Mouse (Mus musculus): ENCODE data around the gene Rnf111.
"Not testable (repeated sequence)": the region's sequence is repeated elsewhere in the genome, so short reads cannot be mapped to it uniquely, and the experiment has no call there.

The Rnf111 gene

DNA sequence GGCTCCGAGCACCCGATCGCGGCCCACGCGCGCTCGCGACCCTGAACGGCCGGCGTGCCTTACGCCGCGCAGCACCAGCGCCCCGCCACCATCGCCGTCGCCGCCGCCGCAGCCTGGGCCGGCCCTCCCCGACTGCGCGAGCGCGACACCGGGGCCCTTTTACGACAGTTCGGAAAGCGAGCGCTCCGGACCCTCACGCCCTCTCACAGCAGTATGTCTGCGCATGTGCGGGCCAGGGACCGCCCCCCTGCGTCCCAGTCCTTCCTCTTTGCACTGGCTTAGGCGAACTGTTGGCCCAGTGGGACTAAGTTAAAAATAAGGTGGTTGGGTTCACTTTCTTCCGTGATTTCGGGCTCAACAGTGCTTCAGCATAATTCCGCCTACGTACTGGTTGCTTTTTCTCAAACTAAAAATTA is at the start of gene Rnf111:
Rnf111 (minus strand) TSS at position 100 of the 416 bp plus-strand sequence.
- DNase-seq: peak; percentile 94

DNA sequence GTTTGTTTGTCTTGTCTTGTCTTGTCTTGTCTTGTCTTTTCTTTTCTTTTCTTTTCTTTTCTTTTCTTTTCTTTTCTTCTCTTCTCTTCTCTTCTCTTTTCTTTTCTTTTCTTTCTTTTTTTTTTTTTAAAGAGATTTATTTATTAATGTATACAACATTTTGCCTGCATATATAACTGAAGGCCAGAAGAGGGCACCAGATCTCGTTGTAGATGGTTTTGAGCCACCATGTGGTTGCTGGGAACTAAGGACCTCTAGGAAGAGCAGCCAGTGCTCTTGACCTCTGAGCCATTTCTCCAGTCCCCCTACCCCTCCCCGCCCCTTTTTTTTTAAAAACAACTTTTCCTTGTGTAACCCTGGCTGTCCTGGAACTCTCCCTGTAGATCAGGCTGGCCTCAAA is 48.7 kb upstream of the Rnf111 start:
- DNase-seq: not testable (repeated sequence)

DNA sequence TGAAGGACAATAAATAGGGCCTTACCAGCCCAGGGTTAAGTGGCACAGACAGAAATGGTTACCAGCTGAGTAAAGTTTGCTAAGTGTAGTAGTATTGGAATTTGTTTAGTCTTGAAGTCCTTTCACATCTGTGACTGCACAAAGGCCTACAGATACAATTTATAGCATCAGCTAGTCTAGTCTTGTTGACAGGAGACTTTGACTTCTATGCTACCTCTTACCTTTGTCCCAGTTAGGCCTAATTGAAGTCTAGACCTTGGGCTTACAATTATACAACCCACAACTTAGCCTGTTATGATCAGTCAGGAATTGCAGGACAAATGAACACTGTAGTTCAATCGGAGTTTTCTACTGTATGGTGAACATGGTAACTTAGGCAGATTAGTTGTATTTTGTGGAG is 48.0 kb upstream of the Rnf111 start:
- no peak for DNase-seq

DNA sequence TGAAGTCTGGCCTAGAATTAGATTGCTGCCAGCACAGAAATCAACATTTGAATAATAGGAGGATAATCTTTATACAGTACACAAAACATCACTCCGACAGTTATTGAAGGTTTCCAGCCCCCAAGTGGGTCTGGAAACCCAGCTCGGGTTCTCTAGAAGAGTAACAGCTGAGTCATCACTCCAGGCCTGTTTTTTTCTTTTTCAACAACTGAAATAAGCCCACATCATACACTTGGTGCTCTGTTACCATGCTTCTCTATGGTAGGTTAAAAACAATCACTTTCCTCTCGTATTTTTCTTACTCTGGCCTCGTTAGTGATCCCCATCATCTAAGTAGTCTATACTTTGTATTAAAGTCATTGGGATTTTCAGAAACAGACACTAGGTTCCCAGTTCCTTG is 44.8 kb upstream of the Rnf111 start:
- no peak for DNase-seq

DNA sequence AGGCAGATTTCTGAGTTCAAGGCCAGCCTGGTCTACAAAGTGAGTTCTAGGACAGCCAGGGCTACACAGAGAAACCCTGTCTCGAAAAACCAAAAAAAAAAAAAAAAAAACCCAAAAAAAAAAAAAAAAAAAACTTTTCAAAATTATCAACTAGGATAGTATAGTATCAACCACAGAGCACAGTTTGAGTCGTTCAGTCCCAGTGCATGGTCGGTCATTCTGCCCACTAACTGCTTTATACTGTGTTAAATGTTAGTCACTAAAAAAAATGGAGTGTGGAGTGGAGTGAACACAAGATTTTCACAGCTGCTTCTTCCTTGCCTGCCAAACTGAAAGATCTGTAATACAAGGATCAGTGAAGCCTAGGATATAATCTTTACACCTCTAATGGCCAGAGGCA is 43.1 kb upstream of the Rnf111 start:
- DNase-seq: not testable (repeated sequence)

DNA sequence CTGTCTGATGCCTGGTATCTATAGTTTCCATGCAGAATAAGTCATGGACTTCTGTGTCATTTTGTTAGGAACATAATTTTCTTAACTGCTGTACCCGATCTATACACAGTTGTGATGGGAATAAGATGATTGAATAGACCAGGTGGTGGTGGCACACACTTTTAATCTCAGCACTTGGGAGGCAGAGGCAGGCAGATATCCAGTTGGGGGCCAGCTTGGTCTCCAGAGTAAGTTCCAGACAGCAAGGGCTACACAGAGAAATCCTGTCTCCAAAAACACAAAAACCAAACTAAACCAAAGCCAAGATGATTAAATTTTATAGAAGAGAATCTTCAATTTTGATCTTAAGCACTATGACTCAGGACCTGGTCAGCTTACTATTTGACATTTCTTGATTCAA is 41.3 kb upstream of the Rnf111 start:
- DNase-seq: no peak

DNA sequence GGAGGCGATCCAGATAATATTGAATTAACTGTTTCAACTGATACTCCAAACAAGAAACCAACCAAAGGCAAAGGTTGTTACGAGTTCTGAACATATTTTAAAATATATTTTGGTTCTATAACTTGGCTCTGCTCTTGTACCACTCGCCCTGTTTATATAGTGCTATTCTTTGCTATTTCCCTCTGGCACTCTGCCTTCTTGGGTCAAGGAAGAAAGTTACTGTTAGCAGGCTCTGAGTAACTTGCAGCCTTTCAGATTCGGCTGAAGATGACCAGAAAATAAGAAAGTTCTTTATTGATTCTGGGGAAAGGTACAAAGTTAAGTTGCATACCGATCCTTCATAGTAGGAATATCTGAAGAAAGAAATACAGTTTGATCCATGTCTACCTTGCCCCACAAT is 40.5 kb upstream of the Rnf111 start:
- DNase-seq: no peak

DNA sequence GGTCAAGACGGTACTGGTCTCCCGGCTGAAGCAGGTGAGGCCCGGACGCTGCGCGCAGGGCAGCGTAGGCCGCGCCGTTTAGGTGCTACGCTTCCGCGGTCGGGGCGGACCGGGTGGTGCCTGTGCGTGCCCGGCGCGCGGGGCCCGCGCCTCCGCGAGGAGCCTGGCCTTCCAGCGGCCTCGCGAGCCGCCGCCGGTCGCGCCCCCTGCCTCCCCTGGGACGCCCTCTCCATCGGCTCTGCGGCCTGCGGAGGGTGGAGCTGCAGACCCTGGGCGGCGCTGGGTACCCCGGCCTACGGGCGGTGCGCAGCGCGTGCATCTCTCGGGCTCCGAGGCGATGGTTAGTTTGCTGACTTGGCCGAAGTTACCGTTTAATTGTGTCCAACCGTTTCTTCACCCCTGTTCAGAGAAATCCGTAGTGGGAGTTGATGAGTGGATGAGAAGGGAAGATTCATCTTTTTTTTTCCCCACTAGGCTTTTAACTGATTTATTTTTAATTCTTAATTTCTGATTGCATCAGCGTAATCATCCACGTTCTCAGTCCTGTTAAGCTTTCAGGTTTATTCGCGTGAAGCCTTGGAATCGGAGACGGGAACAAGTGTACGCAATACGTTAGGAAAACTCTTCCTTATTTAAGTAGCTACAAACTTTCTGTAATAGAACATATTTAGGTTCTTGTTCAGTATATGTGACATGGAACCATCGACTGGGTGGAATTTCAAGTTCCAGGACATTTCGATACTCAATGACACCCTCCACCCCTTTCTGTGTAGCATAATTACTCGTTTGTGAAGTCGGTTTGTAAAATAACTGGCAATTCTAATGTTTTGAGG is 39.7 kb upstream of the Rnf111 start:
- peak; percentile 58 for DNase-seq

DNA sequence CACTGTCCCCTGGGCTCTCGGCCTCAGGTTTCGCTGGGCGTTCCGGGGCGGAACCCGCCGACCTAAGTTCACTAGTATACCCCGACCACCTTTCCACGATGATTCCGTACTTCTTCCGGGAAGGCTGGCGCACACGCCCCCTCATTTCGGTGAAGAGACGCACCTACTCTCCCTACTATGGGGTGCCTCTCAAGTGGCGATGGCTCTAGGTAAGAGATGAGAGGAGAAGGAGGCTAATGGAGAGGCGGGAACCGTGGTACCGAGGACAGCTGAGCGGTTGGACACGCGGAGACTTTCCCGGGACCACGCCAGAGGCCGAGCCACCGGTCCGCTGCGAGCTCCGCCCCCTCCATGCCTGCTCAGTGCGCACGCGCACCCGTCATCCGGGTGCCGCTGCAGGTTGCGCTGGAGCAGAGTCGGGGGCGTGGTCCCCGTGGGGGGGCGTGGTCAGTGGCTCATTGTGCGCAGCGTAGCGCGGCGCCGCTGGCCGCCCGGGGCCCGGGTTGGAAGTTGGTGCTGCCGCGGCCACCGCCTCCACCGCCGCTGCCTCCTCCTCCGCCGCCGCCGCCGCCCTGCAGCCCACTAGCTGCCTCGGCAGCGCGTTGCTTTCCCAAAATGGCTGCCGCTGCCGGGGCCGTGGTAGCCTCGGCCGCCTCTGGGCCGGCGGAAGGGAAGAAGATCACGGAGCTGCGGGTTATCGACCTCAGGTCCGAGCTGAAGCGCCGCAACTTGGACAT is 38.9 kb upstream of the Rnf111 start, which contains the start of gene Sltm:
Sltm (plus strand) TSS at position 450 of the 737 bp plus-strand sequence.
- peak; percentile 99 for DNase-seq

DNA sequence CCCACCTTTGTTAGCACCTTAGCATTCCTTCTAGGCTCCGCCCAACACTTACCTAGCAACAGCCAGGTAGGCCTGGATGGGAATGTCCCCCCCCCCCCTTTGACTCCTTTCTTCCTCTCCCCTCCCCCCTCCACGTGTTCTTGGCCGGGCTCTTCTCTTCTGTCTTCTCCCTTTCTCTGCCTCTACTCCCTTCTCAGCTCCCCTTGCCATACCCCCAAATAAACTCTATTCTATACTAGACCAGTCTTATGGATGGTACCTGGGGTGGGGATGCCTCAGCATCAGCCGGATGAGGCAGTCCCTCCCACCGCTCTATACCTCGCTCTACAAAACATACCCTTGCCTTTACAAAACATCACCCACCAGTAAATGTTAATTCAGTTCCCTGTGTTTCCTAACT is 38.1 kb upstream of the Rnf111 start:
- no peak for DNase-seq

DNA sequence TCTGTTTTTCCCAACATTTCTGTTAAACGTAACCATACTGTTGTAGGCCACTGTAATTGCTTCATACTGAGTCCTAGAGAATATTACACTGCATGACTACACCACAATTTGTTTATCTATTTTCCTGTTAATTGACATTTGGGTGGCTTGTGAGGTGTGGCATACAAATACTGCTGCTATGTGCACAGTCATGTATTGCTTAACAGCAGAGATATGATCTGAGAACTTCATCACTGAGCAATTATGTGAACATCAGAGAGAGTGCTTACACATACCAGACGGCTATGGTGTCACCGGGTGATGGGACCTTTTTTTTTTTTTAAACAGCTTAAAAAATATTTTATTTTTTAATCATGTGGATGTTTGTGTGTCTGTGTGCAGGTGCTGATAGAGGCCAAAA is 29.8 kb upstream of the Rnf111 start:
- no peak for DNase-seq

DNA sequence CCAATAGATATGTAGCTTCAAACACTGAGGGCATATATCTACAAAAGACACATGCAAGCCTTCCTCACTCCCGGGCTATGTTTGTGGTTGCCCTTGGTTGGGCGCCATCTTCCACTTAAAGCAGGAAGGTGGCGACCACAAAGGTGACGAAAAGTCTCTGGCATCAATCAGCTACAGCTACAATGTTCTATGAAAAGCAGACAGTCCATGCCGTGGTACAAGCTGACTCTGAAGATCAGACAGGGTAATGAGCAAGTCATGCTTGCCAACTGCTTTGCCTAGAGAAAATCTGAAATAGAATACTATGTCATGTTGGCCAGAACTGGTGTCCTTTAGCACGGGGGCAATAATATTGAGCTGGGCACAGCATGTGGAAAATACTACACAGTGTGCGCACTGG is 20.8 kb upstream of the Rnf111 start:
- no peak for DNase-seq

DNA sequence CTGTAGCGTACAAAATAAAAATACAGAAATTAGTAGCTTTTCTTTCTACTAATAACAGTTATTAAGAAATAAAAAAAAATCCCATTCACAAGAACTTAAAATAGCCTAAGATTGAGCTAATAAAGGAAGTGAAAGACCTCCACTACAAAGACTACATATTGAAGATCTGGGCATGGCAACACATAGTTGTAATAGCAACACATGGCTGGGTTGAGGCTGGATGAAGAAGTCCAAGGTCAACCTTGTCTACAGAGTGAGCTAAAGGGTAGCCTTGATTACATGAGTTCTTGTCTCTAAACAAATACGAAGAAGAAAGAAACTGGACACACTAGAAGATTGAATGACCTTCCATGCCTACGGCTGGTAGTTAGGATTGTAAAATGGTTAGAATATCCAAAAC is 20.3 kb upstream of the Rnf111 start:
- no peak for DNase-seq

DNA sequence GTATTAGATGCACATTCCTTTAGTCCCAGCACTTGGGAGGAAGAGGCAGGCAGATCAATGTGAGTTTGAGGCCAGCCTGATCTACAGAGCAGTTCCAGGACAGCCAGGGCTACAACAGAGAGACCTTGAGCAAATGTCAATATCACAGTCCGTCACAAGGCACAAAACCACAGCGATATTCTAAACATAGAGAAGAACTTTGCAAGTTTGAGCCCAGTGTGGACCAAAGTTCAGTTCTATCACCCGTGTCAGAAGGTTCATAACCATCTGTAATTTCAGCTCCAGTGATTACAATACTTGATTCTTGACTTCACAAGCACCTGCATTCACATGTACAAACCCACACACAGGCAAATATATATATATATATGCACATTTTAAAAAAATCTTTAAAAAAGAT is 17.1 kb upstream of the Rnf111 start:
- no peak for DNase-seq

DNA sequence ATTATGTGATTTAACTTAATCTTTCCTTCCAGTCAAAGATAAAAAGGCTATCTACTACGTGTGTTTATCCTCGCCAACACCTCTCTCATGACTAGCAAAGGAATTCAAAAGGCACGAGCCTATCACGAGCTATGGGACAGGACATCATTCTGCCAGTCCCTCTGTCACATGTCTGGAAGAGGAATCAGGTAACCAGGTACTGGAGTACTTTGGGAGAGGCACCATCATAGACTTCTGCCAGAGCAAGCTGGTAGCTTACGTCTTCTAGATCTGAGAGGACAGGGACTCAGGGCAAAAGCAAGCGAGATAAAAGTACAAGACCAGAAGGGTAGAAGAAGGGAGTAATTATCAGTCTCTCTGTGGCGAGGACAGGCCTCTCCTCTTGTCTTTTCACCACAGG is 8.2 kb upstream of the Rnf111 start:
- no peak for DNase-seq

DNA sequence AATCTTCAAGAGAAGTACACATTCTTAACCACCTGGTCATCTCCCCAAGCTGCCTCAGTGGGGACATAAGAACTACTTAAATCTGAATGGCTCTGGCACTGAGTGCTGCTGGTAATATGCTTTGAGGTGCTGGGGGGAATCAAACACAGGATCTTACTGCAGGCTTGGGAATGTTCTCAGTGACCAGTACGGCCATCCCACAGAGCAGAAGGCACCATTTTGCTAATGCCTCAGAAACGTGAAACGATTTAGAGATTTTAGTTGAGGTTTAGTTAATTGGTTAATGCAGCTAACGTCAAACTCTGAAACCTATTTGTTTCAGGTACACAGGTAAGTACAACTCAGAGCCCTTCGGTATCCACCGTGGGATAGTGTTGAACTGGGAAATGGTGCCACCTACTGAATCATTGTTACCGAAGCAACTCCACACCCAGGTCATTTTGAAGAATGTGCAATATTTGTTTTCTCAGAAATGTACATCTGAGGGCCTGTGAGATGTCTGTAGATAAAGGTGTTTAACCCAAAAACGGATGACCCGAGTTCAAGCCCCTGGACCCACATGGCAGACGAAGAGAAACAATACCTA is 7.6 kb upstream of the Rnf111 start:
- no peak for DNase-seq

DNA sequence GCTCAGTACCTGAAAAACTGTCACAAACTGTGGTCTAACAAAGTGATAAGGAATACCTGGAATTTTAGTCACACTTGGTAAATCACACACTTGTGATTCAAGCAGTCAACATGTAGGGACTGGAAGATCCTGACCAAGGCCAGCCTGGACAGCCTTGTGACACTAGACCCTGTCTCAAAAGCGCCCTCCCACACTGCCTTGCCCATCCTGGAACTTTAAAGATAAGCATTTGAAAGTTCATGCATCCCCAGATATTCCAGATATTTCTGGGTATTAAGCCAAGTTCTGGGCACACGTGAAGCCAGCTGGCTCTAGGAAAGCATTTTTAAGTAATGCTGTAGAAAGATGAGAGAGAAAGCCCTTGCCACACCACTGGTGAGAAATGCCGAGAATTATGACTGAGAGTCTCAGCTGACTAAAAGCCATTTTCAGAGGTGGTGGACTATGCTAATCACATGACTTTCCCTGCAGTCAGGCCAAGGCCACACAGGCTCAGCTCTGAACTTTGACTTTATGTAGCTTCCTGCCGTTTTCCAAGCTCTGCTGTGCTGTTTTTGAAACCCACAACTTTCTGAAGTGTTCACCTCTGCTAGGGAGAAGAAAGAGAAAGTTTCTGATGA is 6.5 kb upstream of the Rnf111 start:
- DNase-seq: no peak

DNA sequence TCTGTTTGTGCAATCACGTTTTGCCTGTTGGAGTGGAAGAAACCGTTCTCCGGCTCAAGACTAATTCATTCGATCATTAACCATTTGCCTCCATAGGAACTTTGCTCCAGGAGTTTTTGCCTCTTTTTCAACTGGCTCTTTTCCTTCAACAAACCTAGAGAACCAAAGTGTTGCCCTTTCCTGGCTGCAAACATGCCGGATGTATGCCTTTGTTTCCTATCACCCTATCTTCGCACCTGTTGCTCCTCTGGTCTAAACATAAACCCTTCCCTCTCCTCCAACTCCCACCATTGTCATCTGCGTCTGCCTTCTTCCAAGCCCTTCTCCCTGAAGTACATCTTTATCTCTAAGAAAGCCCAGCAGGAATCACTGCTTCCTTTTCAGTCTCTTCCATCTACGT is 3.3 kb upstream of the Rnf111 start:
- DNase-seq: no peak

DNA sequence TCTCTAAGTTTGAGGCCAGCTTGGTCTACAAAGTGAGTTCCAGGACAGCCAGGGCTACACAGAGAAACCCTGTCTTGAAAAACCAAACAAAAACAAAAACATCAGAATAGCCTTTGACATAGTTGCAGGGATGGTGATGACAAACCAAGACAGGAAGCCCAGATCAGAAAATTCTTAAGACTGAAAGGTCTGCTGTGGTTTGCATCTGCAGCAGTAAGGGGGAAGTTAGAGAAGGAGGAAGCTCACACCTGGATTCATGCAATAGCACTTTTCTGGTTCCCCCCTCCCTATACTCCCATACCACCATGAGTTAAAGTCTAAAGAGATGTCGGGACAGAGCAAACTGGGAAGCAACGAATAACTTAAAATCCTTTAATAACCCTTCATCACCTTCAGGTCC is 2.7 kb upstream of the Rnf111 start:
- DNase-seq: no peak

DNA sequence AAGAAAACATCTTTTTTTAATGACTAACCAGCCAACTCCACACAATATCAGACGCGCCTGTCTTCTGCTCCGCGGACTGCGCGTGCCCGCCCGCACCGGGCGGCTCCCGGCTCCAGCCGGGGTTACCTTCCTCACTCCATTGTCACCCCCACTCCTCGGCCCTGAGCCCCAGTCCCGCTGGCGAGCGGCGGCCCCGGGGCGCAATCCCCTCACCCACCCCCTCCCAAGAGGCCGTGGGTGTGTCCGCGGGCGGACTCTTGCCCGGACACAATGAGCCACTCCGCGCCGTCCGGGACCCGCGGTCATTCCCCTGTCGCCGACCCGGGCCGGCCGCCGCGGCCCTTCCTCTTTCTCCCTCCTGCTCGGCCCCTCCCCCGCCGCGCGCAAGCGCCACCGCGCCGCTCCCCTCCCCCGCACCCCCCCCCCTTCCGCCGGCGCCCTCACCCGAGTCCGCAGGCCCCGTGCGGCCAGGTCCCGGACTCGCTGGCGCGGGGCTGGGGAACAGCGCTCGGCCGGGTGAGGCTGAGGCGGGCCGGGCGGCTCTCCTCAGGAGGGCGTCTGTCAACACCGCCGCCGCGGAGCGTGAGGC is 416 bp downstream of the Rnf111 start:
- peak; percentile 68 for DNase-seq

DNA sequence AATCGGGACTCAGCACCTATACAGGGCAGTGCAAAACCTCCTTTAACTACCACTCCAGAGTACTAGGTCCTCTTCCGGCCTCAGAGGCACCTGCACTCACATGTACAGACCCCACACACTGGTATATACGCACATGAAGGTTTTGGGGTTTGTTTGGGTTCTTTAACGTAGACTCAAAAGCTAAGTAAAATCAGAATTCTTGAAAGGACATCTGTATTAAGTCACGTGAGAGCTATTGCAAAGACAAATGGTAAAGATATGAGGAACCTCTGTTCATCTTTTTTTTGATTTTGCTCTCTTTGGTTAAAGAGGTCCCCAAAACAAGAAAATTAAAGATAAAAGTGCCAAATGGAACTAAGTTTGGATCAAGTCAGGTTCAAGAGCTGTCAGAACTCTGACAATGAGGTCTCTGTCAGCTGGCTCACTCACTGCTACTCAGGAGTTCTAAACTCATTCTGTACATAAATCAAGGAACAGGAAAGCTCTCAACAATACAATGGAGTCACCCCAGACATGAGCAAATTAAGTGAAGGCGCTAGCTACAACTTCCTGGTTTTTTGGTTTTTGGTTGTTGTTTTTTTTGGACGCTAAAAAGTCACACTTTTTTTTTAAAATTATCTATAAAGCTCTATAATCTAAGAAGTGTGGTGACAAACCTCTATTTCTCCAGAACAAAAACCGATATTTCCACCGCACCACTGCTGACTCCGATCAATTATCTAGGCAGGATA is 1.1 kb downstream of the Rnf111 start:
- no peak for DNase-seq

DNA sequence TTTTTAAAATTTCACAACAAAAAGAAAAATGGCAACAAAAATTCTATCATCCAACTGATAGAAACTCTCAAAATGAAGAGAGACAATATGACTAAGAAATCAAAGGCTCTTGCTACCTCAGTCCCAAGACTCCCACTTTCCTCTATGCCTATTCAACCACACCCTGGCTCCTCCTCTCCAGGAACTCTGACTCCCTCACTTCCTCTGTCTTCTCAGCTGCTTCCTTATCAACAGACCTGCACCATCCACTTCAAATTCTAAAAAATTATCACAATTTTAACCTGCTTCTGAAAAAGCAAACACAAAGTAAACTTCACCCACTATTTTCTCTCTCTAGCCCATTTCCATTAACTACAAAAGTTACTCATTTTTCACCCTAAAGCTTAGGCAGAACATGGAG is 6.5 kb downstream of the Rnf111 start:
- DNase-seq: no peak

Measured in right cerebral cortex, postnatal 4 days (tissue).